In genomic region chr9:57003011-57003410, GRCm38 (mm10) we compare ENCODE assay signal across 16 mouse cellular contexts. TPM values are rescaled to one million over a fixed set of nuclear protein-coding genes. Genes with fewer than 3 reads are reported as not detected.
DNase-seq lines count a peak whose midpoint lies in the region; ATAC-seq lines count a peak whose summit lies in the region.
"Had no signal": no experiment of that assay in that cellular context is flagged by ENCODE, and none has a peak within 500 bp of the region (broad histone marks: within the 10 kb centered on the region; RNA-seq: fewer than 3 reads in every experiment).

No protein-coding gene starts in this region.

- intact Hi-C loops in heart, postnatal 10 days (cut with DNase I): no loop called here

- no peak for ATAC-seq in heart, embryonic 11.5 days (replicated peaks; ENCODE audit: insufficient number of reproducible peaks, low FRiP score, low TSS enrichment)
- no peak for ATAC-seq in erythroblast, adult 5-6 weeks (replicated peaks; ENCODE audit: low FRiP score, poor library complexity, severe bottlenecking)
- ATAC-seq: intestine, postnatal 0 days had no signal

- H3K4me3 ChIP-seq in heart, embryonic 11.5 days (ENCODE audit: low read depth, low read length): no peak overlapping the region
- H3K4me3 ChIP-seq: hindbrain, embryonic 15.5 days; limb, embryonic 13.5 days; midbrain, embryonic 12.5 days had no signal

- no peaks in the 10 kb centered on the region for H3K4me1 ChIP-seq in heart, embryonic 11.5 days (ENCODE audit: control insufficient read depth, insufficient read depth, low read length)
- H3K4me1 ChIP-seq: limb, embryonic 13.5 days had no signal

- no peak overlapping the region for H3K4me2 ChIP-seq in heart, embryonic 11.5 days
- H3K4me2 ChIP-seq: hindbrain, embryonic 15.5 days; limb, embryonic 13.5 days; midbrain, embryonic 12.5 days had no signal

- no peak overlapping the region for H3K9ac ChIP-seq in heart, embryonic 11.5 days (ENCODE audit: low read depth, low read length)
- H3K9ac ChIP-seq: hindbrain, embryonic 15.5 days; limb, embryonic 13.5 days; midbrain, embryonic 12.5 days had no signal

- peak; percentile 53 to 92 for DNase-seq in adrenal gland, adult (ENCODE audit: inconsistent age in 2 of 2, low spot score in 1 of 2)
- no peak for DNase-seq in adrenal gland, postnatal 4 days (ENCODE audit: low spot score in 2 of 2)
- DNase-seq in heart, postnatal 10 days: peak; percentile 6 to 15
- peak; percentile 13 for DNase-seq in lung, postnatal 36 days
- no peak for DNase-seq in lung, postnatal 25 days (ENCODE audit: low spot score)
- no peak for DNase-seq in urinary bladder, postnatal 25 days (ENCODE audit: low spot score)
- DNase-seq: cerebellum, adult 9-11 months; gastrocnemius, postnatal 14 days; lung, adult 2 months; right cerebral cortex, postnatal 25 days had no signal

- H3K36me3 ChIP-seq in heart, embryonic 11.5 days (ENCODE audit: control insufficient read depth, insufficient read depth, low read length): no peaks in the 10 kb centered on the region

- no peaks in the 10 kb centered on the region for H3K27me3 ChIP-seq in heart, embryonic 11.5 days (ENCODE audit: control insufficient read depth, insufficient read depth, low read length)
- H3K27me3 ChIP-seq: hindbrain, embryonic 15.5 days; limb, embryonic 13.5 days; midbrain, embryonic 12.5 days had no signal

- WGBS in heart, embryonic 11.5 days (ENCODE audit: insufficient replicate concordance): 68% methylated on average over 4 of the region's 4 CpGs

- no peak overlapping the region for H3K27ac ChIP-seq in heart, embryonic 11.5 days (ENCODE audit: low read depth, low read length)
- H3K27ac ChIP-seq: hindbrain, embryonic 15.5 days; limb, embryonic 13.5 days; midbrain, embryonic 12.5 days had no signal

- H3K9me3 ChIP-seq in heart, embryonic 11.5 days (replicated peaks; ENCODE audit: control insufficient read depth, low read length): no peaks in the 10 kb centered on the region
- H3K9me3 ChIP-seq: hindbrain, embryonic 15.5 days; midbrain, embryonic 12.5 days had no signal

RNA-seq across cellular contexts. Expression of gene Ptpn9, which starts 8.3 kb away (rescaled TPM):
- 10 to 100 TPM; 60.1 to 62.0 TPM for total RNA-seq in adrenal gland, postnatal 4 days (2021)
- 10 to 100 TPM; 21.2 to 21.8 TPM for total RNA-seq in heart, postnatal 10 days (2021)
- polyA plus RNA-seq in heart, embryonic 11.5 days (2014; fragmentation: Nextera tagmentation; extraction: Ambion mirVana): 21.9 and 22.0 TPM in 2 replicates
- 5.0 and 8.6 TPM in 2 replicates for total RNA-seq in erythroblast, adult 5-6 weeks (2015; ENCODE audit: low replicate concordance)
- total RNA-seq in erythroblast, adult 5-6 weeks (2017; ENCODE audit: low replicate concordance): 2.4 and 3.1 TPM in 2 replicates

RNA-seq across cellular contexts. Expression of gene Snupn, which starts 52.3 kb away (rescaled TPM):
- 10 to 100 TPM; 13.3 to 14.2 TPM for total RNA-seq in adrenal gland, postnatal 4 days (2021)
- total RNA-seq in heart, postnatal 10 days (2021): 1 to 10 TPM; 8.8 to 9.1 TPM
- 19.0 and 21.6 TPM in 2 replicates for polyA plus RNA-seq in heart, embryonic 11.5 days (2014; fragmentation: Nextera tagmentation; extraction: Ambion mirVana)
- total RNA-seq in erythroblast, adult 5-6 weeks (2015; ENCODE audit: low replicate concordance): 4.0 and 7.3 TPM in 2 replicates
- 1.6 and 2.1 TPM in 2 replicates for total RNA-seq in erythroblast, adult 5-6 weeks (2017; ENCODE audit: low replicate concordance)

Comparison
In these comparisons a context has a peak if more than half of its experiments do, and no peak if none do; other contexts are left out.
1. DNase-seq: peak in adrenal gland, adult (2 of 2), heart, postnatal 10 days (2 of 2) and lung, postnatal 36 days (single experiment); none in adrenal gland, postnatal 4 days (0 of 2), lung, postnatal 25 days (single experiment) and urinary bladder, postnatal 25 days (single experiment).